Mouse (Mus musculus) liver, postnatal 0 days (tissue): ENCODE results near the gene Olfr1354. TPM values are rescaled to one million over a fixed set of nuclear protein-coding genes. Genes with fewer than 3 reads are reported as not detected.
"Not testable (repeated sequence)": the region's sequence is repeated elsewhere in the genome, so short reads cannot be mapped to it uniquely, and the experiment has no call there.

Experiments used
- ATAC-seq: fragments of 200-750 bp; cut with Nextera tagmentation; 2 replicates; pipeline ENCODE4 v1.8.0; 2017; ENCODE audit warnings: mild to moderate bottlenecking, moderate library complexity
- DNase-seq: peaks from one replicate; pipeline ENCODE4 v3.0.0-alpha.2; 2016
- H3K27ac ChIP-seq: fragments of 300-500 bp; sonication (generic); 2 replicates; pipeline ENCODE4 v1.5.1; 2014; ENCODE audit warnings: antibody characterized with exemption, moderate library complexity, mild to moderate bottlenecking, low read depth
- H3K27me3 ChIP-seq: fragments of 300-500 bp; sonication (generic); 2 replicates; pipeline ENCODE4 v1.6.1; 2014; ENCODE audit warnings: low read length, control low read depth, mixed read lengths; ENCODE audit not compliant: insufficient read depth
- H3K36me3 ChIP-seq: fragments of 300-500 bp; sonication (generic); replicated peaks from 2 replicates; pipeline ENCODE4 v1.6.1; 2014; ENCODE audit warnings: mild to moderate bottlenecking, control low read depth, low read length, moderate library complexity, mixed read lengths; ENCODE audit not compliant: insufficient read depth
- H3K4me1 ChIP-seq: fragments of 300-500 bp; sonication (generic); 2 replicates; pipeline ENCODE4 v1.6.1; 2014; ENCODE audit warnings: antibody characterized with exemption, mild to moderate bottlenecking, control low read depth; ENCODE audit not compliant: insufficient read depth
- H3K4me2 ChIP-seq: fragments of 300-500 bp; sonication (generic); 2 replicates; pipeline ENCODE4 v1.6.1; 2014; ENCODE audit warnings: low read depth, mild to moderate bottlenecking, low read length, moderate library complexity, mixed read lengths
- H3K4me3 ChIP-seq: fragments of 300-500 bp; sonication (generic); 2 replicates; pipeline ENCODE4 v1.5.1; 2014; ENCODE audit warnings: low read depth, low read length
- H3K9ac ChIP-seq: fragments of 300-500 bp; sonication (generic); replicated peaks from 2 replicates; pipeline ENCODE4 v1.6.1; 2014; ENCODE audit warnings: mild to moderate bottlenecking, moderate library complexity
- H3K9me3 ChIP-seq: fragments of 300-500 bp; sonication (generic); 2 replicates; pipeline ENCODE4 v1.6.1; 2016; ENCODE audit warnings: mild to moderate bottlenecking, control low read depth, low read length, mixed read lengths
- CTCF ChIP-seq: sonication (generic); IDR thresholded peaks from 2 replicates; pipeline ENCODE4 v1.5.1; 2016; ENCODE audit warnings: antibody characterized with exemption, low read depth
- EP300 ChIP-seq: IDR thresholded peaks from 2 replicates; pipeline ENCODE4 v1.6.1; 2016; ENCODE audit warnings: antibody characterized with exemption, low read depth, mild to moderate bottlenecking
- WGBS: fragments of 180-500 bp; shearing (Covaris S2); extraction: QIAGEN DNeasy Blood & Tissue Kit; methylation state at CpG from one replicate; pipeline ENCODE4 v1.1.7; 2014; ENCODE audit not compliant: insufficient replicate concordance; 5-methylcytosine and 5-hydroxymethylcytosine counted together
- polyA plus RNA-seq: library from polyadenylated mRNA; unstranded; fragments of >200 nt; fragmentation: Nextera tagmentation; extraction: Ambion mirVana; gene quantifications from 2 replicates; pipeline ENCODE4 v1.2.1, GENCODE M21; 2015

The Olfr1354 gene
- polyA plus RNA-seq: not detected in 2 replicates

- not testable (repeated sequence) for H3K9me3 ChIP-seq, ATAC-seq, H3K27me3 ChIP-seq, H3K4me1 ChIP-seq, H3K4me2 ChIP-seq, H3K9ac ChIP-seq, H3K27ac ChIP-seq, H3K4me3 ChIP-seq, H3K36me3 ChIP-seq, DNase-seq
- WGBS: 78% methylated on average over 1 of the region's 1 CpGs
These were observed at the start of gene Olfr1354 for GRCm38 (mm10) chr10:78912871-78913270. Gene Olfr1354 (plus strand): TSS chr10:78913171.

GRCm38 (mm10) chr10:78875240-78875639 is 37.7 kb upstream of the Olfr1354 start, which contains the start of gene Olfr1355:
Gene Olfr1355 (plus strand): TSS chr10:78875540.
- DNase-seq: no peak
- Histone ChIP-seq H3K4me3 (no peak within 1 kb of the TSS), H3K4me2 (no peak within 1 kb of the TSS), H3K27ac (no peak within 1 kb of the TSS), H3K27me3 (no peaks in the 10 kb centered on the region), H3K9me3 (peaks cover 2% of the 10 kb centered on the region; the same call in 1 of the 2 replicates), H3K36me3 (no peaks in the 10 kb centered on the region), H3K4me1 (no peaks in the 10 kb centered on the region), H3K9ac (no peak within 1 kb of the TSS)
- WGBS: 58% methylated on average over 2 of the region's 2 CpGs
- no peak for TF ChIP-seq CTCF
- no peak for TF ChIP-seq EP300
- no peak for ATAC-seq

- ATAC-seq, H3K36me3 ChIP-seq, H3K9ac ChIP-seq, DNase-seq, H3K4me1 ChIP-seq, H3K27me3 ChIP-seq, H3K4me2 ChIP-seq, H3K9me3 ChIP-seq, H3K4me3 ChIP-seq, H3K27ac ChIP-seq: not testable (repeated sequence)
- 71% methylated on average over 1 of the region's 1 CpGs for WGBS
These were observed 37.4 kb downstream of the Olfr1354 start, which contains the start of gene Olfr8 for GRCm38 (mm10) chr10:78950336-78950735. Gene Olfr8 (plus strand): TSS chr10:78950636.

GRCm38 (mm10) chr10:78963009-78963408 is 50.0 kb downstream of the Olfr1354 start, which contains the start of gene Olfr1353:
Gene Olfr1353 (plus strand): TSS chr10:78963309.
- H3K4me1 ChIP-seq, H3K36me3 ChIP-seq, H3K27ac ChIP-seq, ATAC-seq, H3K9ac ChIP-seq, H3K27me3 ChIP-seq, H3K4me3 ChIP-seq, H3K4me2 ChIP-seq, DNase-seq, H3K9me3 ChIP-seq: not testable (repeated sequence)

Other genes starting within 250 kb of the Olfr1354 start
- gene Casp14, start 194.9 kb upstream of the Olfr1354 start, polyA plus RNA-seq: not detected in 2 replicates
- not detected in 2 replicates for gene Ccdc105, start 160.1 kb upstream of the Olfr1354 start, polyA plus RNA-seq
- 0.08 and 0.13 TPM in 2 replicates for gene Slc1a6, start 132.7 kb upstream of the Olfr1354 start, polyA plus RNA-seq
- gene Olfr1356, start 61.0 kb upstream of the Olfr1354 start, polyA plus RNA-seq: not detected in 2 replicates
- not detected in 2 replicates for gene Olfr1355, start 37.6 kb upstream of the Olfr1354 start, polyA plus RNA-seq
- not detected in 2 replicates for gene Olfr8, start 37.5 kb downstream of the Olfr1354 start, polyA plus RNA-seq
- not detected in 2 replicates for gene Olfr1353, start 50.1 kb downstream of the Olfr1354 start, polyA plus RNA-seq
- gene Olfr1352, start 67.9 kb downstream of the Olfr1354 start, polyA plus RNA-seq: not detected in 2 replicates
- not detected in 2 replicates for gene Olfr1351, start 99.3 kb downstream of the Olfr1354 start, polyA plus RNA-seq
- gene Olfr57, start 115.6 kb downstream of the Olfr1354 start, polyA plus RNA-seq: not detected in 2 replicates
- gene 2610008E11Rik, start 184.4 kb downstream of the Olfr1354 start, polyA plus RNA-seq: 2.3 and 3.1 TPM in 2 replicates
- gene Vmn2r80, start 235.6 kb downstream of the Olfr1354 start, polyA plus RNA-seq: not detected in 2 replicates